Mouse (Mus musculus) hindbrain, embryonic 13.5 days (tissue): ENCODE data around the gene Adssl1. TPM values are rescaled to one million over a fixed set of nuclear protein-coding genes. Genes with fewer than 3 reads are reported as not detected.

Experiments
- ATAC-seq: fragments of 200-750 bp; cut with Nextera tagmentation; 2 replicates; pipeline ENCODE4 v1.8.0; 2017; ENCODE audit warnings: moderate TSS enrichment; ENCODE audit not compliant: low FRiP score
- H3K27ac ChIP-seq: fragments of 300-500 bp; sonication (generic); 2 replicates; pipeline ENCODE4 v1.5.1; 2015; ENCODE audit warnings: inconsistent platforms, mild to moderate bottlenecking, moderate library complexity
- H3K27me3 ChIP-seq: fragments of 300-500 bp; sonication (generic); 2 replicates; pipeline ENCODE4 v1.6.1; 2015; ENCODE audit warnings: mild to moderate bottlenecking, inconsistent platforms
- H3K36me3 ChIP-seq: fragments of 300-500 bp; sonication (generic); 2 replicates; pipeline ENCODE4 v1.6.1; 2015; ENCODE audit warnings: mild to moderate bottlenecking, inconsistent platforms
- H3K4me1 ChIP-seq: fragments of 300-500 bp; sonication (generic); replicated peaks from 2 replicates; pipeline ENCODE4 v1.6.1; 2015; ENCODE audit warnings: inconsistent platforms
- H3K4me2 ChIP-seq: fragments of 300-500 bp; sonication (generic); 2 replicates; pipeline ENCODE4 v1.6.1; 2015; ENCODE audit warnings: inconsistent platforms, mild to moderate bottlenecking, moderate library complexity
- H3K4me3 ChIP-seq: fragments of 300-500 bp; sonication (generic); 2 replicates; pipeline ENCODE4 v1.5.1; 2015; ENCODE audit warnings: mild to moderate bottlenecking, inconsistent platforms
- H3K9ac ChIP-seq: fragments of 300-500 bp; sonication (generic); 2 replicates; pipeline ENCODE4 v1.6.1; 2015; ENCODE audit warnings: mild to moderate bottlenecking, inconsistent platforms
- H3K9me3 ChIP-seq: fragments of 300-500 bp; sonication (generic); 2 replicates; pipeline ENCODE4 v1.6.1; 2016; ENCODE audit warnings: inconsistent platforms
- WGBS: fragments of 180-500 bp; shearing (Covaris S2); methylation state at CpG from one replicate; pipeline ENCODE4 v1.1.7; 2015; 5-methylcytosine and 5-hydroxymethylcytosine counted together
- polyA plus RNA-seq: library from polyadenylated mRNA; unstranded; fragments of >200 nt; fragmentation: Nextera tagmentation; extraction: Ambion mirVana; gene quantifications from 2 replicates; pipeline ENCODE4 v1.2.1, GENCODE M21; 2015

Adssl1 gene
- polyA plus RNA-seq, 1 experiment from 2014 or later, result 3.1 TPM

- WGBS, result 14% methylated on average over 8 of the region's 8 CpGs
- ATAC-seq, result peak; percentile 47
- Histone ChIP-seq H3K4me1 (peaks cover 21% of the 10 kb centered on the region), H3K27ac (no peak overlapping the region), H3K9ac (no peak overlapping the region), H3K36me3 (no peaks in the 10 kb centered on the region), H3K9me3 (no peaks in the 10 kb centered on the region; the same call in 1 of the 2 replicates), H3K27me3 (peaks cover 44% of the 10 kb centered on the region), H3K4me2 (no peak overlapping the region), H3K4me3 (no peak overlapping the region)
These were observed 1.9 kb upstream of the Adssl1 start for GRCm38 (mm10) chr12:112617898-112618380.

GRCm38 (mm10) chr12:112618981-112619685 lies 712 bp upstream of the Adssl1 start:
- WGBS, result 25% methylated on average over 13 of the region's 13 CpGs
- Histone ChIP-seq H3K4me3 (peak overlapping the region; percentile 49), H3K9ac (peak overlapping the region; percentile 74)

GRCm38 (mm10) chr12:112620354-112621061 lies 663 bp downstream of the Adssl1 start:
- Histone ChIP-seq H3K27me3 (peaks cover 44% of the 10 kb centered on the region), H3K9me3 (no peaks in the 10 kb centered on the region; the same call in 1 of the 2 replicates), H3K27ac (no peak overlapping the region), H3K4me3 (peak overlapping the region; percentile 49), H3K4me1 (peaks cover 21% of the 10 kb centered on the region), H3K4me2 (peak overlapping the region; percentile 79), H3K9ac (peak overlapping the region; percentile 74), H3K36me3 (no peaks in the 10 kb centered on the region)
- 11% methylated on average over 16 of the region's 16 CpGs for WGBS
- ATAC-seq, result no peak

More at GRCm38 (mm10) chr12:112618981-112619685, 712 bp upstream of the Adssl1 start:
- peak overlapping the region; percentile 79 for H3K4me2 ChIP-seq
- H3K4me1 ChIP-seq, result peaks cover 21% of the 10 kb centered on the region
- no peak for ATAC-seq
- H3K9me3 ChIP-seq, result no peaks in the 10 kb centered on the region; the same call in 1 of the 2 replicates
- H3K36me3 ChIP-seq, result no peaks in the 10 kb centered on the region
- H3K27me3 ChIP-seq, result peaks cover 44% of the 10 kb centered on the region
- no peak overlapping the region for H3K27ac ChIP-seq

- H3K36me3 ChIP-seq, result no peaks in the 10 kb centered on the region
- no peak overlapping the region for H3K4me2 ChIP-seq
- H3K9me3 ChIP-seq, result no peaks in the 10 kb centered on the region; the same call in 1 of the 2 replicates
- no peak overlapping the region for H3K27ac ChIP-seq
- H3K4me3 ChIP-seq, result no peak overlapping the region
- no peak overlapping the region for H3K9ac ChIP-seq
- ATAC-seq, result no peak
- H3K27me3 ChIP-seq, result peaks cover 44% of the 10 kb centered on the region
- H3K4me1 ChIP-seq, result peaks cover 21% of the 10 kb centered on the region
- WGBS, result 93% methylated on average over 3 of the region's 3 CpGs
These were observed 2.1 kb downstream of the Adssl1 start for GRCm38 (mm10) chr12:112621900-112622299.

- H3K9ac ChIP-seq, result no peak overlapping the region
- ATAC-seq, result no peak
- H3K9me3 ChIP-seq, result no peaks in the 10 kb centered on the region
- no peak overlapping the region for H3K27ac ChIP-seq
- no peak overlapping the region for H3K4me3 ChIP-seq
- peaks cover 36% of the 10 kb centered on the region for H3K27me3 ChIP-seq
- no peak overlapping the region for H3K4me2 ChIP-seq
- 13% methylated on average over 2 of the region's 2 CpGs for WGBS
- no peaks in the 10 kb centered on the region for H3K36me3 ChIP-seq
- peaks cover 22% of the 10 kb centered on the region for H3K4me1 ChIP-seq
These were observed 3.9 kb downstream of the Adssl1 start for GRCm38 (mm10) chr12:112623742-112624141.

GRCm38 (mm10) chr12:112625700-112626099 lies 5.9 kb downstream of the Adssl1 start:
- no peak overlapping the region for H3K27ac ChIP-seq
- H3K4me3 ChIP-seq, result no peak overlapping the region
- ATAC-seq, result no peak
- no peaks in the 10 kb centered on the region for H3K9me3 ChIP-seq
- peaks cover 18% of the 10 kb centered on the region for H3K27me3 ChIP-seq
- H3K4me1 ChIP-seq, result peaks cover 11% of the 10 kb centered on the region
- no peaks in the 10 kb centered on the region for H3K36me3 ChIP-seq
- H3K9ac ChIP-seq, result no peak overlapping the region
- WGBS, result 91% methylated on average over 4 of the region's 4 CpGs
- H3K4me2 ChIP-seq, result no peak overlapping the region

- H3K4me2 ChIP-seq, result no peak overlapping the region
- ATAC-seq, result no peak
- WGBS, result 82% methylated on average over 6 of the region's 6 CpGs
These were observed 6.6 kb downstream of the Adssl1 start for GRCm38 (mm10) chr12:112626455-112626854.

GRCm38 (mm10) chr12:112627097-112627881 lies 7.4 kb downstream of the Adssl1 start:
- 65% methylated on average over 7 of the region's 7 CpGs for whole genome bisulfite sequencing
- H3K4me2 ChIP-seq, result no peak overlapping the region

More at GRCm38 (mm10) chr12:112626455-112626854, 6.6 kb downstream of the Adssl1 start:
- Histone ChIP-seq H3K9me3 (no peaks in the 10 kb centered on the region), H3K4me3 (no peak overlapping the region), H3K4me1 (peaks cover 9% of the 10 kb centered on the region), H3K36me3 (no peaks in the 10 kb centered on the region), H3K9ac (no peak overlapping the region), H3K27ac (no peak overlapping the region), H3K27me3 (peaks cover 11% of the 10 kb centered on the region)

GRCm38 (mm10) chr12:112628197-112628596 lies 8.4 kb downstream of the Adssl1 start:
- Histone ChIP-seq H3K4me3 (no peak overlapping the region), H3K27me3 (no peaks in the 10 kb centered on the region), H3K36me3 (no peaks in the 10 kb centered on the region), H3K4me1 (peaks cover 9% of the 10 kb centered on the region), H3K4me2 (no peak overlapping the region), H3K27ac (no peak overlapping the region), H3K9me3 (no peaks in the 10 kb centered on the region), H3K9ac (no peak overlapping the region)
- no peak for ATAC-seq
- 88% methylated on average over 6 of the region's 6 CpGs for WGBS

More at GRCm38 (mm10) chr12:112627097-112627881, 7.4 kb downstream of the Adssl1 start:
- Histone ChIP-seq H3K27ac (no peak overlapping the region), H3K9ac (no peak overlapping the region), H3K9me3 (no peaks in the 10 kb centered on the region), H3K4me1 (peaks cover 9% of the 10 kb centered on the region), H3K4me3 (no peak overlapping the region), H3K36me3 (no peaks in the 10 kb centered on the region), H3K27me3 (peaks cover 2% of the 10 kb centered on the region; the same call in 1 of the 2 replicates)
- no peak for ATAC-seq

GRCm38 (mm10) chr12:112628928-112629721 lies 9.3 kb downstream of the Adssl1 start:
- no peak overlapping the region for H3K4me3 ChIP-seq
- no peak overlapping the region for H3K27ac ChIP-seq
- H3K27me3 ChIP-seq, result no peaks in the 10 kb centered on the region
- H3K36me3 ChIP-seq, result no peaks in the 10 kb centered on the region
- ATAC-seq, result peak; percentile 50
- H3K4me1 ChIP-seq, result peaks cover 9% of the 10 kb centered on the region
- peak overlapping the region; percentile 45 for H3K4me2 ChIP-seq
- H3K9ac ChIP-seq, result 0 out of 2 replicates have a peak overlapping the region, but pooled peaks have one; percentile 20
- H3K9me3 ChIP-seq, result no peaks in the 10 kb centered on the region
- 39% methylated on average over 19 of the region's 19 CpGs for WGBS

GRCm38 (mm10) chr12:112630029-112630428 lies 10.2 kb downstream of the Adssl1 start:
- no peak overlapping the region for H3K4me3 ChIP-seq
- H3K4me2 ChIP-seq, result no peak overlapping the region
- H3K9ac ChIP-seq, result no peak overlapping the region
- peaks cover 9% of the 10 kb centered on the region for H3K4me1 ChIP-seq
- H3K36me3 ChIP-seq, result no peaks in the 10 kb centered on the region
- no peak for ATAC-seq
- H3K27me3 ChIP-seq, result no peaks in the 10 kb centered on the region
- no peak overlapping the region for H3K27ac ChIP-seq
- no peaks in the 10 kb centered on the region for H3K9me3 ChIP-seq
- 95% methylated on average over 12 of the region's 12 CpGs for WGBS
